Mouse (Mus musculus): ENCODE data around the gene Ephx1. TPM values are rescaled to one million over a fixed set of nuclear protein-coding genes. Genes with fewer than 3 reads are reported as not detected.

The Ephx1 gene
- polyA plus RNA-seq, 1 experiment from 2014 or later, result 4.4 TPM

GRCm38 (mm10) chr1:181008266-181008665 is 12.4 kb downstream of the Ephx1 start:
- Histone ChIP-seq H3K4me3 (ENCODE audit: low read length) (no peak overlapping the region), H3K27ac (ENCODE audit: low read length) (no peak overlapping the region), H3K9me3 (ENCODE audit: control insufficient read depth, low read length) (no peaks in the 10 kb centered on the region), H3K9ac (ENCODE audit: low read depth, low read length) (no peak overlapping the region), H3K27me3 (replicated peaks; ENCODE audit: control insufficient read depth, insufficient read depth, low read length) (no peaks in the 10 kb centered on the region), H3K4me2 (ENCODE audit: low read depth, low read length) (no peak overlapping the region), H3K36me3 (ENCODE audit: control insufficient read depth, insufficient read depth, low read length) (no peaks in the 10 kb centered on the region), H3K4me1 (ENCODE audit: control insufficient read depth, insufficient read depth, low read length) (no peaks in the 10 kb centered on the region; the same call in 1 of the 2 replicates)
- ATAC-seq, result no peak
- 93% methylated on average over 2 of the region's 2 CpGs for WGBS

- Histone ChIP-seq H3K4me1 (ENCODE audit: control insufficient read depth, insufficient read depth, low read length) (no peaks in the 10 kb centered on the region; the same call in 1 of the 2 replicates), H3K27ac (ENCODE audit: low read length) (no peak overlapping the region), H3K27me3 (replicated peaks; ENCODE audit: control insufficient read depth, insufficient read depth, low read length) (no peaks in the 10 kb centered on the region), H3K9me3 (ENCODE audit: control insufficient read depth, low read length) (no peaks in the 10 kb centered on the region), H3K36me3 (ENCODE audit: control insufficient read depth, insufficient read depth, low read length) (no peaks in the 10 kb centered on the region), H3K4me2 (ENCODE audit: low read depth, low read length) (no peak overlapping the region), H3K9ac (ENCODE audit: low read depth, low read length) (no peak overlapping the region), H3K4me3 (ENCODE audit: low read length) (no peak overlapping the region)
- 85% methylated on average over 6 of the region's 6 CpGs for WGBS
- no peak for ATAC-seq
Observed at GRCm38 (mm10) chr1:181007831-181008230, 12.9 kb downstream of the Ephx1 start.

GRCm38 (mm10) chr1:181005331-181005730 is 15.4 kb downstream of the Ephx1 start:
- WGBS, result 57% methylated on average over 8 of the region's 8 CpGs
- H3K4me2 ChIP-seq (ENCODE audit: low read depth, low read length), result no peak overlapping the region
- no peak overlapping the region for H3K27ac ChIP-seq (ENCODE audit: low read length)
- H3K9ac ChIP-seq (ENCODE audit: low read depth, low read length), result no peak overlapping the region
- peak; percentile 63 for ATAC-seq
- no peaks in the 10 kb centered on the region for H3K9me3 ChIP-seq (ENCODE audit: control insufficient read depth, low read length)
- H3K4me3 ChIP-seq (ENCODE audit: low read length), result no peak overlapping the region
- H3K27me3 ChIP-seq (replicated peaks; ENCODE audit: control insufficient read depth, insufficient read depth, low read length), result no peaks in the 10 kb centered on the region
- H3K36me3 ChIP-seq (ENCODE audit: control insufficient read depth, insufficient read depth, low read length), result no peaks in the 10 kb centered on the region
- no peaks in the 10 kb centered on the region; the same call in 1 of the 2 replicates for H3K4me1 ChIP-seq (ENCODE audit: control insufficient read depth, insufficient read depth, low read length)

GRCm38 (mm10) chr1:181003790-181004189 is 16.9 kb downstream of the Ephx1 start:
- H3K27me3 ChIP-seq (replicated peaks; ENCODE audit: control insufficient read depth, insufficient read depth, low read length), result no peaks in the 10 kb centered on the region
- peaks cover 3% of the 10 kb centered on the region for H3K4me1 ChIP-seq (ENCODE audit: control insufficient read depth, insufficient read depth, low read length)
- WGBS, result 75% methylated on average over 2 of the region's 2 CpGs
- no peak for ATAC-seq
- H3K9me3 ChIP-seq (ENCODE audit: control insufficient read depth, low read length), result no peaks in the 10 kb centered on the region
- no peak overlapping the region for H3K4me3 ChIP-seq (ENCODE audit: low read length)
- no peak overlapping the region for H3K4me2 ChIP-seq (ENCODE audit: low read depth, low read length)
- no peak overlapping the region for H3K9ac ChIP-seq (ENCODE audit: low read depth, low read length)
- H3K36me3 ChIP-seq (ENCODE audit: control insufficient read depth, insufficient read depth, low read length), result no peaks in the 10 kb centered on the region
- H3K27ac ChIP-seq (ENCODE audit: low read length), result no peak overlapping the region

- H3K36me3 ChIP-seq (ENCODE audit: control insufficient read depth, insufficient read depth, low read length), result no peaks in the 10 kb centered on the region
- peaks cover 3% of the 10 kb centered on the region for H3K4me1 ChIP-seq (ENCODE audit: control insufficient read depth, insufficient read depth, low read length)
- ATAC-seq, result no peak
- no peak overlapping the region for H3K9ac ChIP-seq (ENCODE audit: low read depth, low read length)
- H3K27ac ChIP-seq (ENCODE audit: low read length), result no peak overlapping the region
- H3K4me2 ChIP-seq (ENCODE audit: low read depth, low read length), result no peak overlapping the region
- no peaks in the 10 kb centered on the region for H3K27me3 ChIP-seq (replicated peaks; ENCODE audit: control insufficient read depth, insufficient read depth, low read length)
- WGBS, result 86% methylated on average over 3 of the region's 3 CpGs
- H3K4me3 ChIP-seq (ENCODE audit: low read length), result no peak overlapping the region
- H3K9me3 ChIP-seq (ENCODE audit: control insufficient read depth, low read length), result no peaks in the 10 kb centered on the region
Observed at GRCm38 (mm10) chr1:181001621-181002020, 19.1 kb downstream of the Ephx1 start.

GRCm38 (mm10) chr1:181001217-181001616 is 19.5 kb downstream of the Ephx1 start:
- H3K4me3 ChIP-seq (ENCODE audit: low read length), result no peak overlapping the region
- ATAC-seq, result no peak
- no peak overlapping the region for H3K4me2 ChIP-seq (ENCODE audit: low read depth, low read length)
- no peaks in the 10 kb centered on the region for H3K9me3 ChIP-seq (ENCODE audit: control insufficient read depth, low read length)
- no peaks in the 10 kb centered on the region for H3K27me3 ChIP-seq (replicated peaks; ENCODE audit: control insufficient read depth, insufficient read depth, low read length)
- H3K4me1 ChIP-seq (ENCODE audit: control insufficient read depth, insufficient read depth, low read length), result peaks cover 3% of the 10 kb centered on the region
- H3K9ac ChIP-seq (ENCODE audit: low read depth, low read length), result no peak overlapping the region
- H3K27ac ChIP-seq (ENCODE audit: low read length), result no peak overlapping the region
- WGBS, result 90% methylated on average over 3 of the region's 3 CpGs
- no peaks in the 10 kb centered on the region for H3K36me3 ChIP-seq (ENCODE audit: control insufficient read depth, insufficient read depth, low read length)

- Histone ChIP-seq H3K4me3 (ENCODE audit: low read length) (no peak overlapping the region), H3K27me3 (replicated peaks; ENCODE audit: control insufficient read depth, insufficient read depth, low read length) (no peaks in the 10 kb centered on the region), H3K9ac (ENCODE audit: low read depth, low read length) (no peak overlapping the region), H3K9me3 (ENCODE audit: control insufficient read depth, low read length) (no peaks in the 10 kb centered on the region), H3K4me2 (ENCODE audit: low read depth, low read length) (no peak overlapping the region), H3K27ac (ENCODE audit: low read length) (no peak overlapping the region), H3K36me3 (ENCODE audit: control insufficient read depth, insufficient read depth, low read length) (no peaks in the 10 kb centered on the region), H3K4me1 (ENCODE audit: control insufficient read depth, insufficient read depth, low read length) (peaks cover 3% of the 10 kb centered on the region)
- peak; percentile 63; the same call in 1 of the 2 replicates for ATAC-seq
- WGBS, result 24% methylated on average over 10 of the region's 10 CpGs
Observed at GRCm38 (mm10) chr1:181000501-181001092, 20.1 kb downstream of the Ephx1 start.

- H3K4me2 ChIP-seq (ENCODE audit: low read depth, low read length), result no peak overlapping the region
- H3K4me1 ChIP-seq (ENCODE audit: control insufficient read depth, insufficient read depth, low read length), result no peaks in the 10 kb centered on the region
- no peaks in the 10 kb centered on the region for H3K9me3 ChIP-seq (ENCODE audit: control insufficient read depth, low read length)
- WGBS, result 45% methylated on average over 3 of the region's 3 CpGs
- no peak overlapping the region for H3K27ac ChIP-seq (ENCODE audit: low read length)
- ATAC-seq, result no peak
- H3K9ac ChIP-seq (ENCODE audit: low read depth, low read length), result no peak overlapping the region
- H3K27me3 ChIP-seq (replicated peaks; ENCODE audit: control insufficient read depth, insufficient read depth, low read length), result no peaks in the 10 kb centered on the region
- H3K4me3 ChIP-seq (ENCODE audit: low read length), result no peak overlapping the region
- H3K36me3 ChIP-seq (ENCODE audit: control insufficient read depth, insufficient read depth, low read length), result no peaks in the 10 kb centered on the region
Observed at GRCm38 (mm10) chr1:180992142-180992541, 28.6 kb downstream of the Ephx1 start.

- WGBS, result 64% methylated on average over 3 of the region's 3 CpGs
- no peak overlapping the region for H3K4me3 ChIP-seq (ENCODE audit: low read length)
- ATAC-seq, result no peak
Observed at GRCm38 (mm10) chr1:180990671-180991070, 30.0 kb downstream of the Ephx1 start.

GRCm38 (mm10) chr1:180987759-180988158 is 32.9 kb downstream of the Ephx1 start:
- Histone ChIP-seq H3K4me3 (ENCODE audit: low read length) (no peak overlapping the region), H3K36me3 (ENCODE audit: control insufficient read depth, insufficient read depth, low read length) (no peaks in the 10 kb centered on the region), H3K27ac (ENCODE audit: low read length) (no peak overlapping the region), H3K27me3 (replicated peaks; ENCODE audit: control insufficient read depth, insufficient read depth, low read length) (no peaks in the 10 kb centered on the region), H3K9ac (ENCODE audit: low read depth, low read length) (no peak overlapping the region), H3K4me2 (ENCODE audit: low read depth, low read length) (no peak overlapping the region), H3K4me1 (ENCODE audit: control insufficient read depth, insufficient read depth, low read length) (no peaks in the 10 kb centered on the region), H3K9me3 (ENCODE audit: control insufficient read depth, low read length) (no peaks in the 10 kb centered on the region)
- WGBS, result 3% methylated on average over 9 of the region's 9 CpGs
- ATAC-seq, result 0 out of 2 replicates have a peak, but pooled peaks have one; percentile 13

More at GRCm38 (mm10) chr1:180990671-180991070, 30.0 kb downstream of the Ephx1 start:
- no peak overlapping the region for H3K27ac ChIP-seq (ENCODE audit: low read length)
- no peak overlapping the region for H3K4me2 ChIP-seq (ENCODE audit: low read depth, low read length)
- H3K9ac ChIP-seq (ENCODE audit: low read depth, low read length), result no peak overlapping the region
- no peaks in the 10 kb centered on the region for H3K9me3 ChIP-seq (ENCODE audit: control insufficient read depth, low read length)
- no peaks in the 10 kb centered on the region for H3K4me1 ChIP-seq (ENCODE audit: control insufficient read depth, insufficient read depth, low read length)
- no peaks in the 10 kb centered on the region for H3K27me3 ChIP-seq (replicated peaks; ENCODE audit: control insufficient read depth, insufficient read depth, low read length)
- no peaks in the 10 kb centered on the region for H3K36me3 ChIP-seq (ENCODE audit: control insufficient read depth, insufficient read depth, low read length)
